Mouse (Mus musculus): ENCODE results near the gene Rspry1. TPM values are rescaled to one million over a fixed set of nuclear protein-coding genes. Genes with fewer than 3 reads are reported as not detected.

Gene Rspry1
- total RNA-seq, 4 experiments from 2014 or later: 8.9 to 10.5 (median 9.5) TPM

DNA sequence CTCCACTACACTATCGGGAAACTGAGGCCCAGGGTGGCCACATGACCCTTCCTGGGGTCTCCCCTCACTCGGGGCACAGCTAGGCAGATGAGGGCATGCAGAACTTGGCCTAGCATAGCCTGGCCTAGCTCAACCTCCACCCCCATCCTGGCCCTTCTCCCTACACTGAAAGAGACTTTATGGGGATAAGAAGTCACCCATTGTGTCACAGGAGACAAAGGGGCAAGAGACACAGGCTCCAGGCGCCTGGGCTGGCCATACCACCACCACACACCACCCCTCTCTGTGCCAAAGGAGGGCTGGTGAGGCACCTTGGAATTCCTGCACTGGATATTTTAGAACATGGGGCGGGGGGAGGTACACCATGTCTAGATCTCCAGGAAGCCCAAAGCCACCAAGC lies 82.5 kb downstream of the Rspry1 start:
- DNase-seq (ENCODE audit: low spot score): no peak

DNA sequence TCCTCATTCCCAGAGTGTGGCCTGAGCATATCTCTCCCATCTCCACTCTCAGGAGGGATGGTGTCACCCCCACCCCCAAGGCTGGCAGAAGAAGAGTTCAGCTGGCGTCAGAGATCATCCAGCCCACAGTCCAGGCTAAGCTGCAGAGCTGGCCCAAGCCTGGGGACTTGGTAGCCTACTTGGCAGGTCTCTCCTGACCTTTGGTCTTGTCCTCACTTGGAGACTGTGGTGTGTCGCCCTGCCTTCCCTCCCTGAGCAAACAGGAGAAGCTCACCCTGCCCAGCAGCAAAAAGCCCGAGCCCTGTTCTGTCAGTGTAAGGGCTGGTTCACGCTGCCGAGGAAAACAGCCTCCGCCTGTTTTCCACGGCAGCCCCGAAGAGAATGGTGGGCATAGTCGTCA lies 84.2 kb downstream of the Rspry1 start:
- no peak for DNase-seq (ENCODE audit: low spot score)

DNA sequence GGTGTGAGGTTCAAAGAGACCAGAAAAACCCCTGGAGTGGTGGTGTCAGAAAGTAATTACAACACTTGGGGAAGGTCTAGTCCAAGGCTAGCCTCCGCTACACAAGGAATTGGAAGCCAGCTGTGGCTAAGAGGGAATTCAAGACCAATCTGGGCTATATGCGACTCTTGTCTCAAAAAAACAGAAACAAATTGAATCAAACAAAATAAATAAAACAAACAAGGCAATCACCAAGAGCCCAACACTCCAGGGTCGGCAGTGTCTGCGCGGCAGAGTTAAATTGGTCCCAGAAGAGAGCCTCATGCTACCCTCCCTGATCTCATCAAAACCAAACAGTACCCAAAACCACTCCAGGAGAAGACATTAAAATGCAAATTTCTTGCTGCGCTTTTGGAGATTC lies 93.0 kb downstream of the Rspry1 start:
- DNase-seq (ENCODE audit: low spot score): no peak

GRCm38 (mm10) chr8:94695341-94695993 lies 93.7 kb downstream of the Rspry1 start:
- no peak for DNase-seq (ENCODE audit: low spot score)

- DNase-seq (ENCODE audit: low spot score): no peak
These were observed 94.3 kb downstream of the Rspry1 start, which contains the start of gene Pllp for GRCm38 (mm10) chr8:94695994-94696384. TSS of gene Pllp (minus strand) at chr8:94696278.

DNA sequence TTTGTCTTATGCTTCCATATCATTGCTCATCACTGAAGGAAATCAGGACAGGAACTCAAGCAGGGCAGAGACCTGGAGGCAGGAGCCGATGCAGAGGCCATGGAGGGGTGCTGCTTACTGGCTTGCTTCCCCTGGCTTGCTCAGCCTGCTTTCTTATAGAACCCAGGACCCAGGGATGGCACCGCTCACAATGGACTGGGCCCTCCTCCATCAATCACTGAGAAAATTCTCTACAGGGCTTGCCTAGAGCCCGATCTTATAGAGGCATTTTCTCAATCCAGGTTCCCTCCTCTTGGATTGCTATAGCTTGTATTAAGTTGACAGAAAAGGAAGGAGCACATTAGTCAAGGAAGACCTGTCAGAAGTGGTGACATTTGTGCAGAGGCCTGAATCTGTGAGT lies 94.8 kb downstream of the Rspry1 start:
- no peak for DNase-seq (ENCODE audit: low spot score)

DNA sequence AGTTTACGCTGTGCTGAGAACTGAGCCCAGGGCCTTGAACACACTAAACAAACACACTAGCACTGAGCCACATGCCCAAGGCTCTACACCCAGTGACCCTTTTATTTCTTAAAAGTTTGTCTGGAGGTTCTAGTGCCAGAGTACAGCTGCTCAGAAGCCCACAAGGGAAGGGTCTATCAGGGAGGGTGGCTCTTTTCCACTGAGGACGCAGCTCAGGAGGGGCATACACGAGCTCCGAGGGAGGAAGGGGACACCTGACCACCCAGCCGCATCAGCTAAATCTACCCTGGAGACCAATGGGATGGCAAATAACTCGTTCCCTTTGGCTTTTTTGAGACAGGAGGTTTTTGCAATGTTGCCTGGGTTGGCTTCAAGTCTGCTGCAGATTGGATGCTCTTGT lies 96.2 kb downstream of the Rspry1 start:
- no peak for DNase-seq (ENCODE audit: low spot score)

DNA sequence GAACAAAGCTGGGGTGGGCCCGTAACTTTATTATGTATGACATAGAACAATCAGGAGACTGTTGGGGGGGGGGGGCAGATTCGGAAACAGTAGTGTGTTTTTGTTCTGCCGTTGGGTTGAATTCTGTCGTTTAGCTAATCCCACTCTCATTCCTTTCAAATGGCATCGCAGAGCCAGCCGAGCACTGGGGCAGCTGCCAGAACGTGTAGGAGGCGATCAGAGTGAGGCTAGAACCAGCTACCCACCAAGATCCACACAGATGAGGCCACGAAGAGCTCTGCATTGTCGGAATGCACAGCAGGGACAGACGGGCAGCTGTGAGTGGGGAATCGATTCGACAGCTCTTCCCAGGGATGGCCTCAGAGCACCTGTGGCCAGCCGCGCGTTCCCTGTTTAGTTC lies 97.6 kb downstream of the Rspry1 start:
- DNase-seq (ENCODE audit: low spot score): no peak

DNA sequence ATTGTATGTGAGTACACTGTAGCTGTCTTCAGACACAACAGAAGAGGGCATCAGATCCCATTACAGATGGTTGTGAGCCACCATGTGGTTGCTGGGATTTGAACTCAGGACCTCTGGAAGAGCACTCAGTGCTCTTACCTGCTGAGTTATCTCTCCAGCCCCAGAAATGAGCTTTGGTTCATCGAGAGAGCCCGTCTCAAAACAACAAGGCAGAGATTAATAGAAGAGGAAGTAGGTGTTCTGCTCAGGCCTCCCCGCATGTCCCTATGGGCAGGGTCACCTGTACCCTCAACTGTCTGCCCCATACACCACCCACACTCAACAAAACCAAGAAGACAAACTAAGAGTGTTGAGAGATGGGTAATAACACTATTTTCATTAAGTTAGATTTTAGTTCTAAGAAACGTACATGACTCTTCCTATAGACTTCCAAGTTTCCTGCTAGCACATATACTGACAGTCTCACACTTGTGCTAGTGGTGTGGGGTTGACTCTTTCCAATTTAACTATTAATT lies 98.7 kb downstream of the Rspry1 start:
- DNase-seq (ENCODE audit: low spot score): no peak

DNA sequence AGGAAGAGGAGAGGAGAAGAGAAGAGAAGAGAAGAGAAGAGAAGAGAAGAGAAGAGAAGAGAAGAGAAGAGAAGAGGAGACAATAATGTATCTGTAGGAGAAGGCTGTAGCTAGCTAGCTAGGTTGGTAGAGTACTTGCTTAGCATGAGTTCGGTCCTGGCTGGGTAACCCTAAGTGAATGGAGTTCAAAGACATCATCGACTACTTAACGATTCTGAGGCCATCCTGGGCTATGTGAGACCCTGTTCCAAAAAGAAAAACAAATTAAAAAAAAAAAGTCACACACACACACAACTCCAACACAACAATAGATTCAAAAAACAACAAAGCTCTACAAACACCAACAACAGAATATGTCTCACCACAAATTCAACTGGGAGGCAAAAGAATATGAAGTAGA lies 100.4 kb downstream of the Rspry1 start:
- DNase-seq (ENCODE audit: low spot score): no peak

- DNase-seq (ENCODE audit: low spot score): peak; percentile 81
These were observed 101.4 kb downstream of the Rspry1 start for GRCm38 (mm10) chr8:94702844-94703813.

DNA sequence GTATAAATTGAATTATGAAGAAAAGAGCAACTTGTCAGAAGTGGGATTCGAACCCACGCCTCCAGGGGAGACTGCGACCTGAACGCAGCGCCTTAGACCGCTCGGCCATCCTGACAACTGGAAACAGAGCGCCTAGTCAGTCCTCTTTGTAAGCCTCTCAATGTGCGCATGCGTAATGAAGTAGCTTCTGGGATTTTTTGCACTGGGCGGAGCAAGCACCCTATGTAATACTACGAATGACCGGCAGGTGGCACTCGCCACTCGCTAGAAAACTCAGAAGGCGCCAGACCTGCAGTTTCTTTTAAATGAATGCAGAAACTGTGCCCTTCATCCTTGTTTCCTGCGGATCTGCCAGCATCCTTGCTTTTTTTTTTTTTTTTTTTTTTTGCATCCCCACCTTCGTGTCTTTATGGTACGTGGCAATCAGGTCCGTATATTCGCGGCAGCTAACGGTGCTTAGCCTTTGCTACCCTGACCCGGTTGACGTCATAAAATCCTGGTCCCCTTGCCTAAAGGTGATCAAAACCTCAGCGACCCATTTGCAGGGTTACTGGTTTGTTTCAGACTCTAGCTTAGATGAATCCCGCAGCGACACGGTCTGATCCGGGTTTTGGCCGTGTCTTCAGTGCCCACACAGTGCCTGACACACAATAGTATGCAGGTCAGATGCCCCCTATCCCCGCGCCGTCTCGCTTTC lies 102.4 kb downstream of the Rspry1 start:
- peak; percentile 99 for DNase-seq (ENCODE audit: low spot score)

DNA sequence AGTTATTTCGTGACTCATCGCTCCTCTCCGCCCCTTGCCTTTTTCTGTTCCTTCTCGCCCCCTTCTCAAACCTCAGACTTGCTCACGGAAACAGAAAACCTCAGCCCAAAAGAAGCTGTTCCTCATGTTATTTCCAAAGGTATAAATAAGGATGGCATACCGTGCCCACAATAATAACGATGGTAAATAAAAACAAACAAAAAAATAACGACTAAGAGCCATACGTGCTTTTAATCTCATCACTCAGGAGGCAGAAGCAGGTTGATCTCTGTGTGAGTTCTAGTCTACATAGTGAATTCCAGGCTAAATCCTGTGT lies 102.9 kb downstream of the Rspry1 start:
- no peak for DNase-seq (ENCODE audit: low spot score)

GRCm38 (mm10) chr8:94705581-94706245 lies 104.0 kb downstream of the Rspry1 start:
- DNase-seq (ENCODE audit: low spot score): no peak

DNA sequence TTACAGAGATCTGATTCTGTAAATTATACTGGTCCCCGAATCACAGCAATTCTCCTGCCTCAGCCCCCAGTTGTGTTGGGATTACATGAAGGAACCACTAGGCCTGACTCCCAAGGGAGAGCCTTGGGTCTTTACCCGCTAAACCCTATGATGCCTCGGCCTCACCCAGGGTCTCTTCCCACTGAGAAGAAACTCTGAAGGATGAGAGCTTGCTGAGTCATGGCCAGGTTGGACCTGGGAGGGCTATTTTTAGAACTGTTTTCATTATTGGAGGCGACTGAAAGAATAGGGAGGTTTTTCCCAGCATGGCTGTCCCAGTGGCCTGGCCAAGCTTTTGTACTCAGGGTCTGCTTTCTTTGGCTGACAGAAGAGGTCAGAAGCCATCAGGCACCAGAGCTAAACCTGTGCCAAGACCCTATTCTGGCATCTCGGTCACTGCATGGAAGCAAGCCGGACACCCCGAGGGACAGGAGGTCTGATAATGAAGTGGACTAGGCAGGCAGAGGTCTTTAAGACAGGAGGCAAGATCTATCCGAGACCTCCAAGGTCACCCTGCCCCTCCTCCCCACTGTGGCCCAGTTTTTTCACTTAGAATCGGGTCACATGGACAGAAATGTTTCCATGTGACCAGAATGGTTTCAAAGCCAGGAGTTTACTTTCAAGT lies 105.1 kb downstream of the Rspry1 start:
- peak; percentile 55 for DNase-seq (ENCODE audit: low spot score)

Other genes with a start within 250 kb of the Rspry1 start
- 100 to 1,000 TPM; 233 to 419 (median 274) TPM for gene Herpud1, start 215.5 kb upstream of the Rspry1 start, total RNA-seq (2022)
- gene Nlrc5, start 167.6 kb upstream of the Rspry1 start, total RNA-seq (2022): 1 to 10 TPM; 1.7 to 3.1 (median 2.0) TPM
- gene Cpne2, start 68.9 kb upstream of the Rspry1 start, total RNA-seq (2022): 1 to 10 TPM; 3.7 to 5.0 (median 4.5) TPM
- 10 to 100 TPM; 19.1 to 25.6 (median 19.5) TPM for gene Fam192a, start 60 bp downstream of the Rspry1 start, total RNA-seq (2022)
- gene Arl2bp, start 64.7 kb downstream of the Rspry1 start, total RNA-seq (2022): 100 to 1,000 TPM in 2 of 4 experiments, 10 to 100 TPM in 2; 83.0 to 101 (median 92.4) TPM
- gene Pllp, start 94.3 kb downstream of the Rspry1 start, total RNA-seq (2022): under 1 TPM in 2 of 4 experiments, not detected in 2; 0.63 to 0.69 TPM
- not detected for gene Ccl22, start 143.7 kb downstream of the Rspry1 start, total RNA-seq (2022)
- gene Cx3cl1, start 170.1 kb downstream of the Rspry1 start, total RNA-seq (2022): 1 to 10 TPM; 5.7 to 8.2 (median 7.2) TPM
- not detected for gene Ccl17, start 208.5 kb downstream of the Rspry1 start, total RNA-seq (2022)
- 100 to 1,000 TPM; 675 to 794 (median 735) TPM for gene Coq9, start 236.4 kb downstream of the Rspry1 start, total RNA-seq (2022)
- gene Ciapin1, start 236.4 kb downstream of the Rspry1 start, total RNA-seq (2022): 10 to 100 TPM; 72.2 to 85.6 (median 78.5) TPM

All from heart, adult 8-10 months (tissue).